Mouse (Mus musculus): ENCODE measurements around the gene Tcp11l1. TPM values are rescaled to one million over a fixed set of nuclear protein-coding genes. Genes with fewer than 3 reads are reported as not detected.

Tcp11l1 gene
- total RNA-seq, 1 experiment = 8.3 TPM

GRCm38 (mm10) chr2:104717827-104718226 is 5.9 kb upstream of the Tcp11l1 start:
- Histone ChIP-seq H3K9ac (ENCODE audit: insufficient read depth, low read depth, low read length, poor library complexity, severe bottlenecking) (no peak overlapping the region), H3K4me3 (ENCODE audit: insufficient read depth in 1 of 2, low read depth in 1 of 2, low read length in 2 of 2, poor library complexity in 1 of 2, severe bottlenecking in 1 of 2) (no peak overlapping the region), H3K9me3 (ENCODE audit: control insufficient read depth, insufficient read depth, low read depth, low read length) (no peaks in the 10 kb centered on the region), H3K36me3 (ENCODE audit: control insufficient read depth, insufficient read depth, low read length, poor library complexity, severe bottlenecking) (no peaks in the 10 kb centered on the region), H3K4me1 (ENCODE audit: control insufficient read depth in 2 of 2, insufficient read depth in 2 of 2, low read length in 2 of 2, poor library complexity in 1 of 2) (peaks cover 0 to 2% of the 10 kb centered on the region in 2 experiments; a peak in 1 of 4 replicates), H3K27ac (ENCODE audit: insufficient read depth, low read depth, low read length, poor library complexity, severe bottlenecking) (no peak overlapping the region)
- DNase-seq (ENCODE audit: low read depth, low spot score) = no peak
- TF ChIP-seq ZC3H11A (IDR thresholded peaks at IDR 0.05; ENCODE audit: borderline replicate concordance, low read depth, low read length) = no peak
- no peak for TF ChIP-seq CHD2 (IDR thresholded peaks at IDR 0.05; ENCODE audit: low read depth, low read length)
- TF ChIP-seq ZNF384 (IDR thresholded peaks at IDR 0.05; ENCODE audit: low read depth, low read length) = no peak
- no peak for TF ChIP-seq HCFC1 (IDR thresholded peaks at IDR 0.05; ENCODE audit: borderline replicate concordance, insufficient read depth, low read length)
- no peak for TF ChIP-seq MAFK (IDR thresholded peaks at IDR 0.05; ENCODE audit: insufficient read depth, low read depth, low read length)
- in situ Hi-C loops (cut with MboI; ENCODE audit: low sequenced_read_pairs in 2 of 2, unreplicated experiment in 2 of 2) = no loop called here

DNA sequence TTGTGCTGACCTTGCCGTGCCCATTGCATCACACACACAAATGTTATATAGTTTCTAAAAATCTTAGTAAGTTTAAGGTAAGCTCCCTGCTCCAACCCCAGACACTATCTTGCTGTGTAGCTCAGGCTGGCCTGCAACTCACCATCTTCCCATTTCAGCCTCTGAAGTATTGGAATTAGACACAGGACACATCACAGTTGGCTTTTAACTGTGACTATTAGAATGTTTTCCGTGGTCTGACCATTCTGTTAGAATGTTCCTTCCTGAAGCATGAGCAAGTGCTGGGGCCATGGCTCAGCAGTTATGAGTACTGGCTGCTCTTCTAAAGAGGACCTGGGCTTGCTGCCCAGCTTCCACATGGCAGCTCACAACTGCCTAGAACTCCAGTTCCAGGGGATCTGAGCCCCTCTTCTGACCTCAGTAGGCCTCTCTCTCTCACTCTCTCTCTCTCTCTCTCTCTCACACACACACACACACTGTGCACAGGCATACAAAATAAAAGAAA is 5.3 kb upstream of the Tcp11l1 start:
- in situ Hi-C loops (cut with MboI; ENCODE audit: low sequenced_read_pairs in 2 of 2, unreplicated experiment in 2 of 2) = no loop called here
- no peak overlapping the region for H3K9ac ChIP-seq (ENCODE audit: insufficient read depth, low read depth, low read length, poor library complexity, severe bottlenecking)
- DNase-seq (ENCODE audit: low read depth, low spot score) = no peak
- H3K4me1 ChIP-seq (ENCODE audit: control insufficient read depth in 2 of 2, insufficient read depth in 2 of 2, low read length in 2 of 2, poor library complexity in 1 of 2) = peaks cover 0 to 2% of the 10 kb centered on the region in 2 experiments; a peak in 1 of 4 replicates
- no peaks in the 10 kb centered on the region for H3K36me3 ChIP-seq (ENCODE audit: control insufficient read depth, insufficient read depth, low read length, poor library complexity, severe bottlenecking)
- H3K9me3 ChIP-seq (ENCODE audit: control insufficient read depth, insufficient read depth, low read depth, low read length) = no peaks in the 10 kb centered on the region
- H3K27ac ChIP-seq (ENCODE audit: insufficient read depth, low read depth, low read length, poor library complexity, severe bottlenecking) = no peak overlapping the region
- no peak overlapping the region for H3K4me3 ChIP-seq (ENCODE audit: insufficient read depth in 1 of 2, low read depth in 1 of 2, low read length in 2 of 2, poor library complexity in 1 of 2, severe bottlenecking in 1 of 2)
- no peak for TF ChIP-seq ZC3H11A (IDR thresholded peaks at IDR 0.05; ENCODE audit: borderline replicate concordance, low read depth, low read length)
- no peak for TF ChIP-seq ZNF384 (IDR thresholded peaks at IDR 0.05; ENCODE audit: low read depth, low read length)
- TF ChIP-seq MAFK (IDR thresholded peaks at IDR 0.05; ENCODE audit: insufficient read depth, low read depth, low read length) = no peak
- no peak for TF ChIP-seq CHD2 (IDR thresholded peaks at IDR 0.05; ENCODE audit: low read depth, low read length)

DNA sequence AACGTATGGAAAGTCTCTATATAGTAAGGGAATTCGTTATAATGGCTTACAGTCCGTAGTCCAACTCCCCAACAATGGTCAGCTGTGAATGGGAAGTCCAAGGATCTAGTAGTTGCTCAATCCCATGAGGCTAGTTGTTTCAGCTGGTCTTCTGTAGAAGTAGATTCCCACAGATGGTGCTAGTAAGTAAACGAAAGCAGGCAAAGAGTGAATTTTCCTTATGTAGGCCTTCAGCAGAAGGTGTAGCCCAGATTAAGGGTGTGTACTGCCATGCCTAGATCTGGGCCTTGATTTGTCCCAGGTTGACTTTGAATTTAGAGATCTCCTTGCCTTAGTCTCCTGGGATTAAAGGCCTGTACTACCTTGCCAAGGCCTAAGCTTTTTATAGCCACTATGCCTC is 4.3 kb upstream of the Tcp11l1 start, which contains the start of gene Pin1rt1:
Pin1rt1 (minus strand) TSS at position 101 of the 400 bp plus-strand sequence.
- peaks cover 0 to 2% of the 10 kb centered on the region in 2 experiments; a peak in 1 of 4 replicates for H3K4me1 ChIP-seq (ENCODE audit: control insufficient read depth in 2 of 2, insufficient read depth in 2 of 2, low read length in 2 of 2, poor library complexity in 1 of 2)
- TF ChIP-seq CHD2 (IDR thresholded peaks at IDR 0.05; ENCODE audit: low read depth, low read length) = no peak
- no peak for TF ChIP-seq HCFC1 (IDR thresholded peaks at IDR 0.05; ENCODE audit: borderline replicate concordance, insufficient read depth, low read length)
- TF ChIP-seq ZC3H11A (IDR thresholded peaks at IDR 0.05; ENCODE audit: borderline replicate concordance, low read depth, low read length) = no peak
- TF ChIP-seq MAFK (IDR thresholded peaks at IDR 0.05; ENCODE audit: insufficient read depth, low read depth, low read length) = no peak
- TF ChIP-seq ZNF384 (IDR thresholded peaks at IDR 0.05; ENCODE audit: low read depth, low read length) = no peak
- H3K9ac ChIP-seq (ENCODE audit: insufficient read depth, low read depth, low read length, poor library complexity, severe bottlenecking) = no peak within 1 kb of the TSS
- no peak for DNase-seq (ENCODE audit: low read depth, low spot score)
- H3K36me3 ChIP-seq (ENCODE audit: control insufficient read depth, insufficient read depth, low read length, poor library complexity, severe bottlenecking) = no peaks in the 10 kb centered on the region
- in situ Hi-C loops (cut with MboI; ENCODE audit: low sequenced_read_pairs in 2 of 2, unreplicated experiment in 2 of 2) = no loop called here
- H3K4me3 ChIP-seq (ENCODE audit: insufficient read depth in 1 of 2, low read depth in 1 of 2, low read length in 2 of 2, poor library complexity in 1 of 2, severe bottlenecking in 1 of 2) = no peak within 1 kb of the TSS
- H3K27ac ChIP-seq (ENCODE audit: insufficient read depth, low read depth, low read length, poor library complexity, severe bottlenecking) = no peak within 1 kb of the TSS
- H3K9me3 ChIP-seq (ENCODE audit: control insufficient read depth, insufficient read depth, low read depth, low read length) = no peaks in the 10 kb centered on the region

- DNase-seq (ENCODE audit: low read depth, low spot score) = no peak
- TF ChIP-seq ZNF384 (IDR thresholded peaks at IDR 0.05; ENCODE audit: low read depth, low read length) = no peak
- no peak for TF ChIP-seq MAFK (IDR thresholded peaks at IDR 0.05; ENCODE audit: insufficient read depth, low read depth, low read length)
- no peak for TF ChIP-seq HCFC1 (IDR thresholded peaks at IDR 0.05; ENCODE audit: borderline replicate concordance, insufficient read depth, low read length)
- TF ChIP-seq ZC3H11A (IDR thresholded peaks at IDR 0.05; ENCODE audit: borderline replicate concordance, low read depth, low read length) = no peak
- no peak for TF ChIP-seq CHD2 (IDR thresholded peaks at IDR 0.05; ENCODE audit: low read depth, low read length)
- Histone ChIP-seq H3K27ac (ENCODE audit: insufficient read depth, low read depth, low read length, poor library complexity, severe bottlenecking) (no peak overlapping the region), H3K36me3 (ENCODE audit: control insufficient read depth, insufficient read depth, low read length, poor library complexity, severe bottlenecking) (no peaks in the 10 kb centered on the region), H3K4me3 (ENCODE audit: insufficient read depth in 1 of 2, low read depth in 1 of 2, low read length in 2 of 2, poor library complexity in 1 of 2, severe bottlenecking in 1 of 2) (no peak overlapping the region), H3K9me3 (ENCODE audit: control insufficient read depth, insufficient read depth, low read depth, low read length) (no peaks in the 10 kb centered on the region), H3K9ac (ENCODE audit: insufficient read depth, low read depth, low read length, poor library complexity, severe bottlenecking) (no peak overlapping the region), H3K4me1 (ENCODE audit: control insufficient read depth in 2 of 2, insufficient read depth in 2 of 2, low read length in 2 of 2, poor library complexity in 1 of 2) (peaks cover 0 to 2% of the 10 kb centered on the region in 2 experiments; a peak in 1 of 4 replicates)
- in situ Hi-C loops (cut with MboI; ENCODE audit: low sequenced_read_pairs in 2 of 2, unreplicated experiment in 2 of 2) = no loop called here
Measured at GRCm38 (mm10) chr2:104714254-104714691, 2.3 kb upstream of the Tcp11l1 start.

Measured in ES-E14 (cell line).